Mouse (Mus musculus) kidney, postnatal 0 days (tissue): ENCODE data around the gene Med31. TPM values are rescaled to one million over a fixed set of nuclear protein-coding genes. Genes with fewer than 3 reads are reported as not detected.
A peak's percentile ranks its signal among the peaks of the same experiment; 100 is the strongest.

Source experiments
- ATAC-seq: fragments of 200-750 bp; cut with Nextera tagmentation; replicated peaks from 2 replicates; pipeline ENCODE4 v1.8.0; 2017; ENCODE audit warnings: low read depth, moderate number of reproducible peaks, moderate TSS enrichment, moderate library complexity; ENCODE audit not compliant: low FRiP score
- DNase-seq: peaks from one replicate; pipeline ENCODE4 v3.0.0-alpha.2; 2016; ENCODE audit warnings: low spot score
- H3K27ac ChIP-seq: fragments of 300-500 bp; sonication (generic); 2 replicates; pipeline ENCODE4 v1.5.1; 2014; ENCODE audit warnings: mild to moderate bottlenecking
- H3K27me3 ChIP-seq: fragments of 300-500 bp; sonication (generic); 2 replicates; pipeline ENCODE4 v1.6.1; 2014; ENCODE audit warnings: low read length, mixed read lengths; ENCODE audit not compliant: insufficient read depth
- H3K36me3 ChIP-seq: fragments of 300-500 bp; sonication (generic); 2 replicates; pipeline ENCODE4 v1.6.1; 2014; ENCODE audit warnings: low read length, mixed read lengths; ENCODE audit not compliant: insufficient read depth
- H3K4me1 ChIP-seq: fragments of 300-500 bp; sonication (generic); replicated peaks from 2 replicates; pipeline ENCODE4 v1.6.1; 2014; ENCODE audit warnings: antibody characterized with exemption, low read length, mixed read lengths; ENCODE audit not compliant: insufficient read depth
- H3K4me2 ChIP-seq: fragments of 300-500 bp; sonication (generic); 2 replicates; pipeline ENCODE4 v1.6.1; 2014; ENCODE audit warnings: mild to moderate bottlenecking, low read length, moderate library complexity, mixed read lengths
- H3K4me3 ChIP-seq: fragments of 300-500 bp; sonication (generic); replicated peaks from 2 replicates; pipeline ENCODE4 v1.5.1; 2014; ENCODE audit warnings: low read depth, low read length
- H3K9ac ChIP-seq: fragments of 300-500 bp; sonication (generic); 2 replicates; pipeline ENCODE4 v1.6.1; 2014; ENCODE audit warnings: low read depth, low read length
- H3K9me3 ChIP-seq: fragments of 300-500 bp; sonication (generic); replicated peaks from 2 replicates; pipeline ENCODE4 v1.6.1; 2016; ENCODE audit warnings: low read length, inconsistent platforms, mixed read lengths
- CTCF ChIP-seq: IDR thresholded peaks from 2 replicates; pipeline ENCODE4 v1.5.1; 2016; ENCODE audit warnings: antibody characterized with exemption, low read depth, mild to moderate bottlenecking, moderate library complexity
- WGBS: fragments of 180-500 bp; shearing (Covaris S2); extraction: QIAGEN DNeasy Blood & Tissue Kit; methylation state at CpG from one replicate; pipeline ENCODE4 v1.1.7; 2014; 5-methylcytosine and 5-hydroxymethylcytosine counted together
- polyA plus RNA-seq: library from polyadenylated mRNA; unstranded; fragments of >200 nt; fragmentation: Nextera tagmentation; extraction: Ambion mirVana; gene quantifications from 2 replicates; pipeline ENCODE4 v1.2.1, GENCODE M21; 2015

Med31 gene
- polyA plus RNA-seq: 47.5 and 49.2 TPM in 2 replicates

- Histone ChIP-seq H3K27me3 (no peaks in the 10 kb centered on the region), H3K9ac (peak within 1 kb of the TSS; percentile 63), H3K27ac (peak within 1 kb of the TSS; percentile 60), H3K4me1 (peaks cover 5% of the 10 kb centered on the region), H3K36me3 (peaks cover 5% of the 10 kb centered on the region; the same call in 1 of the 2 replicates), H3K9me3 (no peaks in the 10 kb centered on the region), H3K4me2 (peak within 1 kb of the TSS; percentile 91), H3K4me3 (peak within 1 kb of the TSS; percentile 57)
- DNase-seq: peak; percentile 55
- under 1% methylated on average over 29 of the region's 29 CpGs for WGBS
- peak; percentile 81 for ATAC-seq
- TF ChIP-seq CTCF: no peak
Observed at GRCm38 (mm10) chr11:72215410-72215797, at the start of gene Med31. Gene Med31 (minus strand): TSS chr11:72215592.

GRCm38 (mm10) chr11:72256441-72256840, 41.0 kb upstream of the Med31 start:
- no peaks in the 10 kb centered on the region for H3K27me3 ChIP-seq
- H3K9ac ChIP-seq: no peak overlapping the region
- no peak for ATAC-seq
- no peaks in the 10 kb centered on the region for H3K9me3 ChIP-seq
- H3K4me1 ChIP-seq: no peaks in the 10 kb centered on the region
- no peak for TF ChIP-seq CTCF
- WGBS: 64% methylated on average over 2 of the region's 2 CpGs
- no peak overlapping the region for H3K4me3 ChIP-seq
- no peak overlapping the region for H3K27ac ChIP-seq
- no peak overlapping the region for H3K4me2 ChIP-seq
- no peaks in the 10 kb centered on the region for H3K36me3 ChIP-seq
- DNase-seq: no peak

GRCm38 (mm10) chr11:72255629-72256028, 40.2 kb upstream of the Med31 start:
- Histone ChIP-seq H3K4me2 (no peak overlapping the region), H3K9ac (no peak overlapping the region), H3K27me3 (no peaks in the 10 kb centered on the region), H3K4me1 (no peaks in the 10 kb centered on the region), H3K4me3 (no peak overlapping the region), H3K36me3 (no peaks in the 10 kb centered on the region), H3K27ac (no peak overlapping the region), H3K9me3 (no peaks in the 10 kb centered on the region)
- no peak for TF ChIP-seq CTCF
- 95% methylated on average over 4 of the region's 4 CpGs for WGBS
- no peak for ATAC-seq
- DNase-seq: no peak

- H3K27ac ChIP-seq: no peak overlapping the region
- no peaks in the 10 kb centered on the region for H3K27me3 ChIP-seq
- H3K36me3 ChIP-seq: no peaks in the 10 kb centered on the region
- H3K4me3 ChIP-seq: no peak overlapping the region
- H3K9ac ChIP-seq: no peak overlapping the region
- 85% methylated on average over 8 of the region's 8 CpGs for WGBS
- no peaks in the 10 kb centered on the region for H3K9me3 ChIP-seq
- ATAC-seq (no peak), DNase-seq (no peak)
- no peak for TF ChIP-seq CTCF
- no peak overlapping the region for H3K4me2 ChIP-seq
- H3K4me1 ChIP-seq: no peaks in the 10 kb centered on the region
Observed at GRCm38 (mm10) chr11:72245196-72245753, 29.9 kb upstream of the Med31 start.

- no peaks in the 10 kb centered on the region for H3K4me1 ChIP-seq
Observed at GRCm38 (mm10) chr11:72240062-72240860, 24.9 kb upstream of the Med31 start.

GRCm38 (mm10) chr11:72234013-72234412, 18.6 kb upstream of the Med31 start:
- Histone ChIP-seq H3K4me1 (no peaks in the 10 kb centered on the region), H3K9me3 (no peaks in the 10 kb centered on the region), H3K4me2 (no peak overlapping the region), H3K4me3 (no peak overlapping the region), H3K9ac (no peak overlapping the region), H3K36me3 (no peaks in the 10 kb centered on the region), H3K27me3 (no peaks in the 10 kb centered on the region), H3K27ac (no peak overlapping the region)
- no peak for ATAC-seq
- no peak for DNase-seq
- WGBS: 51% methylated on average over 5 of the region's 5 CpGs
- TF ChIP-seq CTCF: no peak

More at GRCm38 (mm10) chr11:72240062-72240860, 24.9 kb upstream of the Med31 start:
- H3K9me3 ChIP-seq: no peaks in the 10 kb centered on the region
- H3K4me3 ChIP-seq: no peak overlapping the region
- no peaks in the 10 kb centered on the region for H3K27me3 ChIP-seq
- WGBS: 73% methylated on average over 4 of the region's 4 CpGs
- H3K4me2 ChIP-seq: no peak overlapping the region
- H3K36me3 ChIP-seq: no peaks in the 10 kb centered on the region
- no peak overlapping the region for H3K9ac ChIP-seq
- TF ChIP-seq CTCF: peak; percentile 13; the same call in 1 of the 2 replicates
- ATAC-seq: no peak
- DNase-seq: no peak
- H3K27ac ChIP-seq: no peak overlapping the region
